Mouse (Mus musculus) heart, adult 2 months (tissue): Measurements from ENCODE around the gene Slc39a11. TPM values are rescaled to one million over a fixed set of nuclear protein-coding genes. Genes with fewer than 3 reads are reported as not detected.

ENCODE experiments used
- DNase-seq, 2 experiments: peaks; one replicate each; pipeline ENCODE4 v3.0.0; 2021
- H3K27ac ChIP-seq: fragments of 200-600 bp; 2 replicates; pipeline ENCODE4 v1.8.1; 2022
- H3K27me3 ChIP-seq: fragments of 200-500 bp; 2 replicates; pipeline ENCODE4 v1.6.1; 2012; ENCODE audit warnings: mild to moderate bottlenecking, low read length, inconsistent platforms, mixed read lengths; ENCODE audit not compliant: control insufficient read depth, insufficient read depth
- H3K36me3 ChIP-seq: fragments of 200-500 bp; 2 replicates; pipeline ENCODE4 v1.6.1; 2012; ENCODE audit warnings: low read length, inconsistent platforms; ENCODE audit not compliant: control insufficient read depth, insufficient read depth
- H3K4me1 ChIP-seq: fragments of 200-500 bp; 2 replicates; pipeline ENCODE4 v1.6.1; 2011; ENCODE audit warnings: low read length; ENCODE audit not compliant: control insufficient read depth, insufficient read depth
- H3K4me3 ChIP-seq: fragments of 200-600 bp; 2 replicates; pipeline ENCODE4 v1.8.1; 2022
- H3K79me2 ChIP-seq: fragments of 200-500 bp; replicated peaks from 2 replicates; pipeline ENCODE4 v1.6.1; 2012; ENCODE audit warnings: mild to moderate bottlenecking, inconsistent platforms, low read length, moderate library complexity, mixed read lengths; ENCODE audit not compliant: control insufficient read depth, insufficient read depth
- H3K9ac ChIP-seq: fragments of 200-500 bp; 2 replicates; pipeline ENCODE4 v1.6.1; 2012; ENCODE audit warnings: low read depth, mild to moderate bottlenecking, control low read depth, inconsistent platforms, low read length, mixed read lengths
- CTCF ChIP-seq: fragments of 200-600 bp; IDR thresholded peaks from 2 replicates; pipeline ENCODE4 v1.8.1; 2022; ENCODE audit warnings: antibody characterized with exemption, mild to moderate bottlenecking, moderate library complexity
- EP300 ChIP-seq: fragments of 200-500 bp; IDR thresholded peaks from 2 replicates; pipeline ENCODE4 v1.6.1; 2011; ENCODE audit warnings: low read depth, low read length, control low read depth; ENCODE audit not compliant: insufficient read depth
- POLR2A ChIP-seq: fragments of 200-500 bp; IDR thresholded peaks from 2 replicates; pipeline ENCODE4 v1.6.1; 2011; ENCODE audit warnings: mild to moderate bottlenecking, low read depth, low read length, control low read depth; ENCODE audit not compliant: insufficient read depth
- WGBS: fragments of 180-500 bp; shearing (Covaris S2); methylation state at CpG from one replicate; pipeline ENCODE4 v1.1.7; 2018; 5-methylcytosine and 5-hydroxymethylcytosine counted together
- intact Hi-C: fragments of 180-260 bp; cut with DNase I; formaldehyde crosslinking; loops from one replicate; pipeline ENCODE4 v1.15.1; 2025
- polyA plus RNA-seq: library from polyadenylated mRNA; depleted of rRNA; stranded (reverse); fragments of >200 nt; gene quantifications from 2 replicates; pipeline ENCODE4 v1.2.3, GENCODE M21; 2012
- total RNA-seq, 2 experiments: library from RNA; stranded (reverse); gene quantifications; 2 replicates each; pipeline ENCODE4 v1.2.3; 2021

The Slc39a11 gene
- total and polyA plus RNA-seq, 3 experiments, result 2.6 to 5.6 (median 2.7) TPM

- TF ChIP-seq EP300 (no peak), CTCF (no peak), POLR2A (no peak)
- no peak for DNase-seq
- intact Hi-C loops, result no loop called here
- H3K4me1 ChIP-seq, result no peaks in the 10 kb centered on the region
- WGBS, result 58% methylated on average over 16 of the region's 16 CpGs
- H3K9ac ChIP-seq, result no peak overlapping the region
- H3K27ac ChIP-seq, result no peak overlapping the region
- no peak overlapping the region for H3K4me3 ChIP-seq
- no peaks in the 10 kb centered on the region for H3K27me3 ChIP-seq
- H3K79me2 ChIP-seq, result no peaks in the 10 kb centered on the region
- no peaks in the 10 kb centered on the region for H3K36me3 ChIP-seq
These were observed 196.9 kb downstream of the Slc39a11 start for GRCm38 (mm10) chr11:113452861-113453568.

- WGBS, result 71% methylated on average over 10 of the region's 10 CpGs
- no peaks in the 10 kb centered on the region for H3K36me3 ChIP-seq
- no peak overlapping the region for H3K9ac ChIP-seq
- H3K4me1 ChIP-seq, result no peaks in the 10 kb centered on the region
- no peak overlapping the region for H3K4me3 ChIP-seq
- TF ChIP-seq POLR2A (no peak), CTCF (no peak), EP300 (no peak)
- intact Hi-C loops, result no loop called here
- no peak overlapping the region for H3K27ac ChIP-seq
- DNase-seq, result no peak
- no peaks in the 10 kb centered on the region for H3K27me3 ChIP-seq
- no peaks in the 10 kb centered on the region for H3K79me2 ChIP-seq
These were observed 198.6 kb downstream of the Slc39a11 start for GRCm38 (mm10) chr11:113451301-113451700.

GRCm38 (mm10) chr11:113450665-113451064 lies 199.2 kb downstream of the Slc39a11 start:
- WGBS, result 77% methylated on average over 4 of the region's 4 CpGs
- no peaks in the 10 kb centered on the region for H3K4me1 ChIP-seq

GRCm38 (mm10) chr11:113450028-113450427 lies 199.9 kb downstream of the Slc39a11 start:
- Histone ChIP-seq H3K4me1 (no peaks in the 10 kb centered on the region), H3K27me3 (no peaks in the 10 kb centered on the region), H3K36me3 (no peaks in the 10 kb centered on the region), H3K79me2 (no peaks in the 10 kb centered on the region), H3K27ac (no peak overlapping the region), H3K9ac (no peak overlapping the region), H3K4me3 (no peak overlapping the region)
- intact Hi-C loops, result no loop called here
- TF ChIP-seq CTCF (no peak), POLR2A (no peak), EP300 (no peak)
- DNase-seq, result no peak
- WGBS, result 75% methylated on average over 6 of the region's 6 CpGs

More at GRCm38 (mm10) chr11:113450665-113451064, 199.2 kb downstream of the Slc39a11 start:
- H3K79me2 ChIP-seq, result no peaks in the 10 kb centered on the region
- TF ChIP-seq CTCF (no peak), EP300 (no peak), POLR2A (no peak)
- H3K27ac ChIP-seq, result no peak overlapping the region
- no peaks in the 10 kb centered on the region for H3K36me3 ChIP-seq
- intact Hi-C loops, result no loop called here
- H3K4me3 ChIP-seq, result no peak overlapping the region
- H3K27me3 ChIP-seq, result no peaks in the 10 kb centered on the region
- no peak overlapping the region for H3K9ac ChIP-seq
- no peak for DNase-seq

DNA sequence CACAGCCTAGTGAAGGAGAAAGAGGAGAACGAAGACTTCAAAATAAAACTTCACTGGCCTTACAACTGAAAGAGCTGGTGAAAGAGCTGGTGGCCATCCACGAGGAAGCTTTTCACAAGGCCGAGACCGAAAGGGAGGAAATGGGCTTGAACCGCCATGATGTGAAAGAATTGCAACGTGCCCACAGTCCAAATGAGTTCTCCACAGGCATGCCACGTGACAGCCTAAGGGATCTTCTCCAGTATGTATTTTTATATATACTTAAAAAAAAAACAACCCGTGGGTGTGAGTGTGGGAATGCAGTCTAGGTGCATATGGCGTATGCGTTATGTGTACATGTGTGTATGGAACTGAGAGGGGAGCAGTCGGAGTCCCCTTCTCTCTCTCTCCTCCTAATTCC lies 207.8 kb downstream of the Slc39a11 start:
- no peaks in the 10 kb centered on the region for H3K79me2 ChIP-seq
- no peaks in the 10 kb centered on the region for H3K36me3 ChIP-seq
- intact Hi-C loops, result no loop called here
- no peaks in the 10 kb centered on the region for H3K27me3 ChIP-seq
- H3K4me1 ChIP-seq, result no peaks in the 10 kb centered on the region
- no peak overlapping the region for H3K9ac ChIP-seq
- H3K4me3 ChIP-seq, result no peak overlapping the region
- TF ChIP-seq POLR2A (no peak), CTCF (no peak), EP300 (no peak)
- 93% methylated on average over 11 of the region's 11 CpGs for WGBS
- no peak for DNase-seq
- no peak overlapping the region for H3K27ac ChIP-seq

DNA sequence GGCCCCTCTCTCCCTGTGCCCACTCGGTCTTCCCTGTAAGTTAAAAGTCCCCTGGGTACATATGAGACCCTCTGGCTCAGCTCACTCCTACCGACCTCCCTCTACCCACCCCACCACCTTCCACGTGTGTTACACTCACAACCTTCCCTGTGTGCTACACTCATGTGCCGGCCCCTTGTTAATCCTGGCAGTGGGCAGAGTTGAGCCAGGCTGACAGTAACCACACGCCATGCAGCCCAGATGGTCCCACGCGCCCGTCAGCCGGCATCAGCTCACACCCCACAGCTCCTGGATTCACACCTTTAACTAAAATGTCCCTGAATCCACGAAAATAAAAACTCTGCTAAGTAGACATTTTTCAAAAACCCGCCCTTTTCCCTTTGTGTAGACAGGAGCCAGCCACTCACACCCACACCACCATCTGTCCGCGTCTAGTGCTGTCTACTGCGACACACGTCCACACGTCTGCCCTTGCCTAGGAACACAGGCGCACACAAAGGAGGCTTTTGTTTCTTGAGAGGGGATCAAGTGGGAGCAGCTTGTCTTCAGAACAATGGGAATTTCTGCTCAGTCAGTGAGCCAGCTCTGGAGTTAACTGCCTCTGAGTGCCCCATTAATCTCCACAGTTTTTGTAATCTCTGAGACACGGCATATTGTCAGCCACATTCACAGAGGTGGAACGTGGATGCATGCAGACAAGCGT lies 210.4 kb downstream of the Slc39a11 start:
- Histone ChIP-seq H3K27ac (no peak overlapping the region), H3K27me3 (no peaks in the 10 kb centered on the region), H3K79me2 (no peaks in the 10 kb centered on the region), H3K9ac (no peak overlapping the region), H3K4me1 (no peaks in the 10 kb centered on the region), H3K4me3 (no peak overlapping the region), H3K36me3 (no peaks in the 10 kb centered on the region)
- 66% methylated on average over 20 of the region's 20 CpGs for WGBS
- intact Hi-C loops, result no loop called here
- DNase-seq, result no peak
- no peak for TF ChIP-seq CTCF
- no peak for TF ChIP-seq EP300
- no peak for TF ChIP-seq POLR2A
